Mouse (Mus musculus): ENCODE results near the gene Gfod1. TPM values are rescaled to one million over a fixed set of nuclear protein-coding genes. Genes with fewer than 3 reads are reported as not detected.
A peak's percentile ranks its signal among the peaks of the same experiment; 100 is the strongest.

The Gfod1 gene
- polyA plus RNA-seq, 1 experiment from 2014 or later, result 0.15 TPM

DNA sequence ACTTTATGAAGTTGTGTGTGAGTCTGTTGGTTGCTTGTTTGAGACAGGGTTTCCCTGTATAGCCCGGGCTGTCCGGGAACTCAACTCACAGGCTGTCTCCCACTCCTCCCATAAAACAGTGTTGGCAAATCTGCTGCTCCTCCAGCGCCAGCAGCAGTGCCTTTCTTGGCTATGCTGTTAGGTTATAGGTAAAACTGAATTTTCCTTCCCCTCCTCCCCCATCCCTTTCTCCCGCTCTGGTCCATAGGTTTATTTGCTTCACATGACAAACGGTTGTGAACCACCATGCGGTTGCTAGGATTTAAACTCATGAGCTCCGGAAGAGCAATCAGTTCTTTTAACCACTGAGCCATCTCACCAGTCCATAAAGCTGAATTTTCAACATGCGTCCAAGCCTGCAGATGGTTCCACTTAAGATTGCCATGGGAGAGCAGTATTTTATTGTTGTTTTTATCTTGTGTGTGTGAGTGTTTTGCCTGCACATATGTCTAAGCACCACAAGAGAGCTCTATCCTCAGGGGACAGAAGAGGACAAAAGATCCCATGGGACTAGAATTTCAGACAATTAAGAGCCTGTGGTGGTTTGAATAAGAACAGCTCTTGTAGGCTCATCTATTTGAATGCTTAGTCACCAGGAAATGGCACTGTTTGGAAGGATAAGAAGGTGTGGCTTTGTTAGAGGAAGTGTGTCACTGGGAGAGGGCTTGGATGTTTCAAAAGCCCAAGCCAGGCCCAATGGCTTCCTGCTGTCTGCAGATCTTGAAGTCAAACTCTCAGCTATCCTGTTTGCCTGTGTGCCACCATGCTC lies 120.5 kb downstream of the Gfod1 start:
- no peaks in the 10 kb centered on the region for H3K9me3 ChIP-seq (replicated peaks)
- peak overlapping the region; percentile 23; the same call in 1 of the 2 replicates for H3K4me3 ChIP-seq (replicated peaks)
- no peak for ATAC-seq (ENCODE audit: low read depth)
- no peak overlapping the region for H3K9ac ChIP-seq
- H3K27ac ChIP-seq, result no peak overlapping the region
- peaks cover 32% of the 10 kb centered on the region for H3K4me1 ChIP-seq (replicated peaks)
- DNase-seq, result no peak
- peak overlapping the region; percentile 45 for H3K4me2 ChIP-seq
- no peaks in the 10 kb centered on the region for H3K36me3 ChIP-seq
- H3K27me3 ChIP-seq, result peaks cover 24% of the 10 kb centered on the region
- 63% methylated on average over 8 of the region's 8 CpGs for WGBS (ENCODE audit: insufficient replicate concordance)

DNA sequence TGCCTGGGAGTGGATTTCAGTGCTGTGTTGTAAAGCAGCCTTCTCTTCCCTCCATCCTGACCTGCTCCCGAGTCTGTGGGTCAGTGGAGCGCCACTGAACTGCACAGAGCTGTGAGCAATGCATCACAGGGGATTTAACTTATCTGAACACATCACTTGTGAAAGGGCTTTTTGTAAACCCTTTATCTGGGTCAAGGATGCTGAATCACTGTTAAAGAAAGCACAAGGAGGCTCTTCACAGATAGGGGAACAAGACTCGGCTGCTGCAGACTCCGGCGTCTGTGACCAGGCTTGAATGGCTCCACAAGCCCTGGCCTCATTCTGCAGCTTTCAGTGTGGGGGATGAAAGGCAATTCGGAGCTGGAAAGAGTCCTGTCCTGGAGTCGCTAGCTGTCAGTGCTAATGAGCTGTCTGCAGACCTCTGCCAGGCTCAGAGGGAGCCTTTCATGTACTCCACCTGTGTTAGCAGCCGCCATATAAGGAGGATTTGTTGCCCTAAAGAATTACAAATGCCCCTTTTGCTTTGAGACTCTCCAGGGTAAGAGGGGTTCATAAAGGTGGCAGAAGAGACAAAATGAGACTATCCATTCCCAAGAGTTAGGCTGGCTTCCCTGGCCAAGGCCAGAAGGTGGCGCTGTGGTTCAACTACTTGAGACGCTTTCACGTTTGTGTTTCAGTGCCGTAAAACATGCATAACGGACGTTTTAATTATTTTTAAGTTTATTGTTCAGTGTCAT lies 121.3 kb downstream of the Gfod1 start:
- 15% methylated on average over 14 of the region's 14 CpGs for WGBS (ENCODE audit: insufficient replicate concordance)
- Histone ChIP-seq H3K9me3 (replicated peaks) (no peaks in the 10 kb centered on the region), H3K4me3 (replicated peaks) (peak overlapping the region; percentile 23; the same call in 1 of the 2 replicates), H3K27ac (no peak overlapping the region), H3K4me1 (replicated peaks) (peaks cover 32% of the 10 kb centered on the region), H3K27me3 (peaks cover 21% of the 10 kb centered on the region), H3K9ac (no peak overlapping the region), H3K4me2 (peak overlapping the region; percentile 45), H3K36me3 (no peaks in the 10 kb centered on the region)
- DNase-seq, result peak; percentile 44
- peak; percentile 40; the same call in 1 of the 2 replicates for ATAC-seq (ENCODE audit: low read depth)

DNA sequence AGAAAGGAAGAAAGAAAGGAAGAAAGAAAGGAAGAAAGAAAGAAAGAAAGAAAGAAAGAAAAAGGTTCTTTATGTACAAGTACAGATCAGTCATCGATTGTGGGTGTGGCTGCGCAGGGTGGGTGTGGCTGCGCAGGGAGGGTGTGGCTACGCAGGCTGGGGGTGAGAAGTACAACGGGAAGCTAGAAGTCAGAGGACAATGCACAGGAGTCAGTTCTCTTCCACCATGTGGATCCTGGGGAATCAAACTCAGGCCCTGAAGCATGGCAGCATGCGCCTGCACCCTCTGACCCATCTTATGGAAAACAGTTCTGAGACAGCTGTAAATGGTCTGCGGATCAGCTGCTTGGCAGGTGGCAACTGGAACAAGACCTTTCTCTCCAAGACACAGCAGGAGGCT lies 122.9 kb downstream of the Gfod1 start:
- H3K9me3 ChIP-seq (replicated peaks), result no peaks in the 10 kb centered on the region
- H3K4me1 ChIP-seq (replicated peaks), result peaks cover 32% of the 10 kb centered on the region
- H3K9ac ChIP-seq, result peak overlapping the region; percentile 18; the same call in 1 of the 2 replicates
- no peaks in the 10 kb centered on the region for H3K36me3 ChIP-seq
- H3K27me3 ChIP-seq, result peaks cover 16% of the 10 kb centered on the region
- peak; percentile 63 for DNase-seq
- WGBS (ENCODE audit: insufficient replicate concordance), result 39% methylated on average over 7 of the region's 7 CpGs
- no peak overlapping the region for H3K27ac ChIP-seq
- peak overlapping the region; percentile 29 for H3K4me2 ChIP-seq
- peak; percentile 74; the same call in 1 of the 2 replicates for ATAC-seq (ENCODE audit: low read depth)
- H3K4me3 ChIP-seq (replicated peaks), result no peak overlapping the region

DNA sequence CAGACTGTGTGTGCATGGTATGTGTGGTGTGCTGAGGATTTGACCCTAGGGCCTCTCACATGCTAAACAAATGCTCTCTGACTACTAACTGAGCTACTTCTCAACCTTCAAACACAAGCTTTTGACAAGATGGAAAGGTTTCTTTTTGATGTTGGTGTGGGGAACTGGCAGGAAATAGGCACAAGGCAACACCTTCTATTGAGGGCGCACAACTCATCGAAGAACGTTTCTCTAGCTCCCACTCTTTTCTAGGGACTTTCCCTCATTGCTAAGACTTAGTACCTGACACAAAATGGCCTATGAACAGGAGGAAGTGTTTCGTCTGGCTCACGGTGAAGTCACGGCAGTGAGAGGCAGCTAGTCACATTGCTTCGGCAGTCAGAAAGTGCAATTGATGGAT lies 126.7 kb downstream of the Gfod1 start:
- ATAC-seq (ENCODE audit: low read depth) (no peak), DNase-seq (no peak)
- no peak overlapping the region for H3K4me2 ChIP-seq
- H3K27ac ChIP-seq, result no peak overlapping the region
- H3K4me1 ChIP-seq (replicated peaks), result peaks cover 33% of the 10 kb centered on the region
- 73% methylated on average over 7 of the region's 7 CpGs for WGBS (ENCODE audit: insufficient replicate concordance)
- H3K9me3 ChIP-seq (replicated peaks), result no peaks in the 10 kb centered on the region
- no peak overlapping the region for H3K4me3 ChIP-seq (replicated peaks)
- peaks cover 11% of the 10 kb centered on the region for H3K27me3 ChIP-seq
- no peak overlapping the region for H3K9ac ChIP-seq
- H3K36me3 ChIP-seq, result no peaks in the 10 kb centered on the region

DNA sequence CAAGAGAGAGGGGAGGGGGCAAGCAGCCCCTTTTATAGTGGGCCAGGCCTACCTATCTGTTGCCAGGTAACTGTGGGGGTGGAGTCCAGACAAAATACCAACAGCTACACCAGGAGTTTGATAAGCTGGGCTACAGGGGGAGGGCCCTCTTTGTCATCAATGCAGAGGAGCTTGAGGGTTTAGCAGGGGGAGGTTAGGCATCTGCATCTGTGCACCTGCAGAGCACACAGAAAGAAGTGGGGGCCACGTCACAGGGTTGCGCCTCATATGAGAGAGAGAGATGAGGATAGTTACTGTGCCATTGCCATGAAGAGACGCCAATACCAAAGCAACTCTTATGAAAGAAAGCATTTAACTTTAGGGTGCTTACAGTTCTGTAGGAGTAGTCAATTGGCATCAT lies 127.3 kb downstream of the Gfod1 start:
- no peak for ATAC-seq (ENCODE audit: low read depth)
- Histone ChIP-seq H3K4me3 (replicated peaks) (no peak overlapping the region), H3K27ac (no peak overlapping the region), H3K9ac (no peak overlapping the region), H3K9me3 (replicated peaks) (no peaks in the 10 kb centered on the region), H3K36me3 (no peaks in the 10 kb centered on the region), H3K4me1 (replicated peaks) (peaks cover 34% of the 10 kb centered on the region), H3K4me2 (no peak overlapping the region), H3K27me3 (peaks cover 6% of the 10 kb centered on the region)
- WGBS (ENCODE audit: insufficient replicate concordance), result 72% methylated on average over 3 of the region's 3 CpGs
- no peak for DNase-seq

DNA sequence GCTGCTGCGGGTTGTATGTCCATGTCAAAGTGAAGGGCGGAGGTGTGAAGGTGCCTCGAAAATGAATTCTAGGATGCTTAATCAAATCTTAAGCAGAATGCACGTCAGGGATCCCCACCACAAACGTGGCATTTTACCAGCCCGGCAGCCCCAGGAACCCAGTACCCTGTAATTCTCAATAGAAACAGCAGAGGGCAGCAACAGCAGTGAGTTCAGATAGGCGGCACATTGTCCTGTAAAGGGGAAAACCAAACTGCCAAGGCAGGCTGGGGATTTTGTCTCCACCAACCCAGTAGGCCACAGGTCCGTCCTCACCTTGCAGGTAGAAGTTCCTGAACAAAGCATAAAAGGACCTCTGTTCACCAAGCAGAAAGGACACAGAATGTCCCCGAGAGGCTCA lies 130.7 kb downstream of the Gfod1 start:
- H3K4me3 ChIP-seq (replicated peaks), result no peak overlapping the region
- no peaks in the 10 kb centered on the region; the same call in 1 of the 2 replicates for H3K27me3 ChIP-seq
- H3K9me3 ChIP-seq (replicated peaks), result no peaks in the 10 kb centered on the region
- H3K4me1 ChIP-seq (replicated peaks), result peaks cover 24% of the 10 kb centered on the region
- peak overlapping the region; percentile 27 for H3K4me2 ChIP-seq
- H3K27ac ChIP-seq, result no peak overlapping the region
- DNase-seq (peak; percentile 54), ATAC-seq (ENCODE audit: low read depth) (no peak)
- no peak overlapping the region for H3K9ac ChIP-seq
- 13% methylated on average over 9 of the region's 9 CpGs for WGBS (ENCODE audit: insufficient replicate concordance)
- no peaks in the 10 kb centered on the region for H3K36me3 ChIP-seq

DNA sequence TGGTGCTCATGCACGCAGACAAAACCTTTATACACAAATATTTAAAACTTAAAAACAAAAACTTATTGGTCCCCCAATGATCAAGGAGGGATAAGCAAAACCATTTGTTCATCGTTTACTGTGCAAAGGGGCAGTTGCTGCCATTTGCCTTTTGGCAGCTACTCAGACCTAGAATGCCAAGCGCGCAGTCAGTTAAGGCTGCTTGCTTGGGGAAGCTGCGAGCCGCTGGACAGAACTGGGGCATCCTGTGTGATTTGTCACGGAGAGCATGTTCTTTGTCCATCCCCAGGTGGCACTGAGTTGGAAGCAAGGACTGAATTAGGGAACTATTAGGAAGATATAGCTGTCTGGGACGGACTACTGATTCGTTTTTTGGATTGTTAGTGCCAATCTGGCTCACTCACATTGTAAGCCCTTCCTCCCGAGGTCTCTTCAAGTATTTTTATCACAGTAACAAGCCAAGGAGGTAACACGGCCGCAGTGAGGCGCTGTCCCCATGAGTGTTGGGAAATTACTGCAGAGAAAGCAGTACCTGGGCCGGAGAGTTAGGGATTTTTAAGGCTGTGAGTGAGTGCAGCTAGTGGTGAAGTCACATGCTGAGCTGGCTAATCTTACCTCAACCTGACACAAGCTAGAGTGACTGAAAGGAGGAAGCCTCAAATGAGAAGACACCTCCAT lies 131.8 kb downstream of the Gfod1 start:
- Histone ChIP-seq H3K4me1 (replicated peaks) (peaks cover 24% of the 10 kb centered on the region), H3K4me2 (peak overlapping the region; percentile 84), H3K9me3 (replicated peaks) (no peaks in the 10 kb centered on the region), H3K27me3 (no peaks in the 10 kb centered on the region), H3K27ac (peak overlapping the region; percentile 66; the same call in 1 of the 2 replicates), H3K9ac (peak overlapping the region; percentile 75), H3K36me3 (no peaks in the 10 kb centered on the region), H3K4me3 (replicated peaks) (peak overlapping the region; percentile 71)
- DNase-seq (peak; percentile 34), ATAC-seq (ENCODE audit: low read depth) (no peak)
- WGBS (ENCODE audit: insufficient replicate concordance), result 23% methylated on average over 14 of the region's 14 CpGs

DNA sequence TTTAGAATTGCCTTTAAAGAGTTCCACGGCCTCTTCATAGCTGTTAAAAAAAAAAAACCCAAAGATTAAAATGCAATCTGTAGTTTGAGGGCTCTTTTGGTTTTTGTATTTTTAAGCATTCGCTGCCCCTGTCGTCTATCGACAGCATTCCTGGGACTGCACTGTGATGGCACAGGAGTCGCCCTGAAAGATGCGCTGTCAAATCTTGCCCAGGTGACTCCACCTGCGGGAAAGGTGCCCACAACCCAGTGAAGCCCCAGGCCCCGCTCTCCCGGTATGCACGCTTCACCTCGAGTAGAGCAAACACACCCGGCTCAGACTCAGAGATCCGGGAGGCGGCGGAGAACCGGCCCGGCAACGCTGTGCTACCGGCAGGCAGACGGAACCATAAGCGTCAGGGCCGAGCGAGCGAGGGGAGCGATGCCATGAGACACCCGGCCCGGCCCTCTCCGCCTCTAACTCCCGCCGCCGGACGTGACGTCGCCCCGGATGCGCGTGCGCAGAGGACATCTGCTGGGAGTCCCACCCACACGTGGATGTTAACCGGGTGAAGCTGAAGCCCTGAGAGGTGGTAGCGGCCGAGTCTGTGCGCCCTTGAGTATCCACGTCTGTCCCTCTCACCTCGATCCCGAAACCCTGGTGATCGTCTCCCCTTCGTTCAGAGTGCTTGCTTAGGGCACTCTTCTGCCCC lies 132.8 kb downstream of the Gfod1 start, which contains the start of gene Tbc1d7:
Gene Tbc1d7, minus strand, starts transcription at position 482 of the 691 bp plus-strand sequence.
- Histone ChIP-seq H3K9me3 (replicated peaks) (no peaks in the 10 kb centered on the region), H3K27me3 (no peaks in the 10 kb centered on the region), H3K9ac (peak within 1 kb of the TSS; percentile 82), H3K36me3 (no peaks in the 10 kb centered on the region), H3K4me2 (peak within 1 kb of the TSS; percentile 84), H3K4me3 (replicated peaks) (peak within 1 kb of the TSS; percentile 71), H3K4me1 (replicated peaks) (peaks cover 24% of the 10 kb centered on the region), H3K27ac (peak within 1 kb of the TSS; percentile 66)
- under 1% methylated on average over 48 of the region's 48 CpGs for WGBS (ENCODE audit: insufficient replicate concordance)
- peak; percentile 95 for DNase-seq
- peak; percentile 92 for ATAC-seq (ENCODE audit: low read depth)

- WGBS (ENCODE audit: insufficient replicate concordance), result 75% methylated on average over 9 of the region's 9 CpGs
- no peaks in the 10 kb centered on the region for H3K27me3 ChIP-seq
- no peak overlapping the region for H3K4me3 ChIP-seq (replicated peaks)
- no peaks in the 10 kb centered on the region for H3K9me3 ChIP-seq (replicated peaks)
- ATAC-seq (ENCODE audit: low read depth) (no peak), DNase-seq (no peak)
- no peak overlapping the region for H3K9ac ChIP-seq
- H3K4me2 ChIP-seq, result no peak overlapping the region
- no peak overlapping the region for H3K27ac ChIP-seq
- H3K36me3 ChIP-seq, result no peaks in the 10 kb centered on the region; the same call in 1 of the 2 replicates
- peaks cover 16% of the 10 kb centered on the region for H3K4me1 ChIP-seq (replicated peaks)
Measured at GRCm38 (mm10) chr13:43167721-43168120, 136.3 kb downstream of the Gfod1 start.

DNA sequence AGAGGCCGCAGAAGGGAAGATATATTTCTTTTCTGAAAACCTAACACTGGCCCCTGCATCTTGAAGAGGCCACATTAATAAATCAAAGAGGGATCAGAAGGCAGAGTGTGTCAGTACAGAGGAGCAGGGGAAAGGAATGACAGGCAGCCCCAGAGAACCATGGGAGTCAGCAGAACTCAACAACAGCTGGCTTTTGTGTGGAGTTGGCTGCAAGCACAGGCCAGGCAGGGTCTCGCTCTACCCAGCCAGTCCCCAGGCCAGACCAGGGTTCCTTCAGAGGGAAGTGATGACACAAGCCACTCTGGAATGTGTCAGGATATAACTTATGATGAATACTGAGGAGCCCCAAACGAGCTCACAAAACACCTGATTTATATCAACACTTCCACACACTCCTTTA lies 144.5 kb downstream of the Gfod1 start:
- H3K4me1 ChIP-seq (replicated peaks), result no peaks in the 10 kb centered on the region
- WGBS (ENCODE audit: insufficient replicate concordance), result 59% methylated on average over 3 of the region's 3 CpGs
- no peak overlapping the region for H3K27ac ChIP-seq
- no peak for ATAC-seq (ENCODE audit: low read depth)
- no peaks in the 10 kb centered on the region for H3K27me3 ChIP-seq
- H3K9me3 ChIP-seq (replicated peaks), result no peaks in the 10 kb centered on the region
- no peak for DNase-seq
- H3K36me3 ChIP-seq, result peaks cover 5% of the 10 kb centered on the region
- H3K9ac ChIP-seq, result no peak overlapping the region
- no peak overlapping the region for H3K4me2 ChIP-seq
- no peak overlapping the region for H3K4me3 ChIP-seq (replicated peaks)

Data from liver, embryonic 13.5 days (tissue).